Mouse (Mus musculus) lung, adult 18-20 months (tissue): ENCODE measurements at regions not wholly inside any gene's neighbourhood (a gene's known extent, or its start where the extent isn't known, plus 50 kb on each side); places are given as distances from the start of the nearest gene placed in this dataset.
A peak's percentile ranks its signal among the peaks of the same experiment; 100 is the strongest.

Experiments
- DNase-seq, 2 experiments: peaks; one replicate each; pipeline ENCODE4 v3.0.0; 2022; ENCODE audit warnings: mixed read lengths in 2 of 2

DNA sequence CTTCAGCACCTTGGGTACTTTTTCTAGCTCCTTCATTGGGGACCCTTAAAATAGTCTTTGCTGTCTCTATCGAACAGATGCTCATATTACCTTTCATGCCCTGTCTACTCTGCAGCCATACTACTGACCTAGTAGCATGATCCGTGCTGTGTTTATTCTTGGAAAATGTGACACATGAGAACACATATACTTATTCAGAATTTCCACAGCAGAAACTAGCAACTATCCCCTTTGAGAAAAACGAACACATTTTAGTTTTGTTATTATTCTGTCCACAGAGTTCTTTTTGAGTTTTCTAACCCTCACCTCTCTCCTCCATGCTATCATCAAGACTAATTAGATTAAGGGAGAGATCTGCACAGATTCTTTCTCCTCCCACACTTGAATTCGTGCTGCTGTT lies 341.6 kb upstream of the Actbl2 start:
- no peak for DNase-seq

DNA sequence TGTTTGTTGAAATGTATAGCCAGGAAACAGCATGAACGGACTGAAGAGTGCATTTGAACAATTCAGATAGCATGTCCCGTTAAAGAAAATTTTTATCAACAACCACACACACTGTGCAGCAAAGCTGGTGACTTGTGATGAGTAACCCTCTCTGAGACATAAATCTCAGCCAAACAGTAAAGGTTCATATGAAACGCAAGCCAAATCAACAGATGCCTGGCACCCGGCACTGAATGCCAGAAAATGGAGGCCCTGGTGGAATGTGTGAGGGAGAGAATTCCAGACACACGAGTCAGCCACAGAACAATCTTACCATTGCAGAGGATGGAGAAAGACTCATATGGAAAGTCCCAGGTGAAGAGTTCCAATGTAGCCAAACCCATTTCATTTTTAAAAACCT lies 341.1 kb upstream of the Actbl2 start:
- no peak for DNase-seq

DNA sequence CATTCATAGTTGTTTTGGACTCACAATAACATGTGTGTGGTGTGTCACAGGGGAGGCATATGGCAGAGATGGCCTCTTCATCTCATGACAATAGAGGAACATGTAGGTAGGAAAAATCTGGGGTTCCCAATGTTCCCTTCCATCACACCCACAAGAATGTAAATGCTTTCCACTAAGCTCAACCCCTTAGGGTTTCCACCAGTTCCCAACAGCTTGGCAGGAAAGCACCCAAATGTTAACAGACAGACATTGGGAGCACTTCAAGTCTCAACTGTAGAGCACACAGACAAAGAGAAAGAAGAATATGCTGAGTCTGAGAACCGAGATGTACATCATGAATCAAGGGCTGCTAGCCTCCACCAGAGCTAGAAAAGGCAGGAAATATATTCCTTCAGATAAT lies 339.7 kb upstream of the Actbl2 start:
- no peak for DNase-seq

DNA sequence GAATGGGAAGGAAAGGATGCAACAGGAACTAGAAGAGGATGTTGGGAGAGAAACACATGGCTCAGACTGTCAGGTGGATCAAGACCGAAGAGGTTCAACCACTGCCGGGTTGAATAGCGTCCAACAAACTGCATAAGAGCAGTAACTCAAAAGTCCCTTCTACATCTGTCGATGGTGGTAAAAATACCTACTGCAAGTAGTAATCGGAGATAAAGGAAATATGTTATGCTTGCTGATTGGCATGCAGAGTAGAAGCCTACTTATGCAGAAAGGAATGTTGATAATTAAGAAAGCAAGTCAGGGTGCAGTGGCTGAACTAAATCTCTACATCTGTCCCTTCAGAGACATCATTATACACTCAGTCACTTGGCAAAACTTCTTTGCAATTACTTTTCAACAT lies 330.9 kb upstream of the Actbl2 start:
- no peak for DNase-seq

DNA sequence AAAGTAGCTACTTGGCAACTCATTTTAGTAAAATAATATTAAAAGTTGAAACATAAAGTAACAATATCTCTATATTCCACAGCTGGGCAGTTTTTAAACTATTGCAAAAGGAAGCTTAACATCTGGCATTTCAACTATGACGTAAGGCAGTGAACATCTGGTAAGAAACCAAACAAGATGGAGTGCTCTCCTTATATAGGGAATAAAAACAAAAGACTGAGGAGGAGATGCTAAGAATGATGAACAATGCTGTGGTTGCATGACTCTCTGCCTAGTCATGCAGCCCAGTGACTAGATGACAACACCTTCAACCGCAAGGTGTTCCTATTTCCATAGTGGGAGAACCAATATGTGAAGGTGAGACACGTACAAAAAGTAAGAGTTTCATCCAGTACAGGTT lies 329.9 kb upstream of the Actbl2 start:
- no peak for DNase-seq

DNA sequence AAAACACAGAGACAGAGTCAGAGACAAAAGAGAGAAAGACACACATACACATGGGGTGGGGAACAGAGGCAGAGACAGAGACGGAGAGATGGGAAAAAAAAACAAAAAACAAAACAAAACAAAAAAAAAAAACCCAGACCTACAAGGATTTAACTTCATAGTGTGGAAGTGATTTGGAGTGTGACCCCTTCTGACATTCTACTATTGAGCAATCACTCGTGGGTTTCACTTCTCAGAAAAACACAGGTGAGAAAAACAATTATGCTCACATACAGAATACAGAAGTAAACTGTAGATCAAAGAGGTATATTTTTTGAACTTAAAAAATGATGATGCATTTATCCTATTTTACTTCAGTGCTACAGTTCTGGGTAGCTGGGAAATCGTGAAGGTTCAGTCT lies 326.7 kb upstream of the Actbl2 start:
- no peak for DNase-seq

DNA sequence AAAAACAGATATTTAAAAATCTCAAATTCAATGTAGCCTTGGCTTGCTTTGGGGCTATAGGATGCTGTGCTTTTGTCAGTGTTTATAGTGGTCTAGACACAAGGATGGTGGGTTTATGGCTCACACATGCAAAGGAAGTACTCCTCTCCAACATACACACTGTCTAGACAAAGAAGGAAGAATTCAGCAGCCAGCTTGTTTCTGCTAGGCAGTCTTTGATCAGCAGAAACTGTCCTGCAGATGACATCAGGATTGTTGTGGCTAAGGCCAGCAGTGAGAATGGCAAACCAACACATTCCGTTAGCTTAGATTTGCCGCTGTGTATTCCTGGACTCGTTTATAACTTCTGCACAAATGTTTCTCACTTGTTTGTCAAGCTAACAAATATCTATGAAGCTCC lies 325.9 kb upstream of the Actbl2 start:
- no peak for DNase-seq

DNA sequence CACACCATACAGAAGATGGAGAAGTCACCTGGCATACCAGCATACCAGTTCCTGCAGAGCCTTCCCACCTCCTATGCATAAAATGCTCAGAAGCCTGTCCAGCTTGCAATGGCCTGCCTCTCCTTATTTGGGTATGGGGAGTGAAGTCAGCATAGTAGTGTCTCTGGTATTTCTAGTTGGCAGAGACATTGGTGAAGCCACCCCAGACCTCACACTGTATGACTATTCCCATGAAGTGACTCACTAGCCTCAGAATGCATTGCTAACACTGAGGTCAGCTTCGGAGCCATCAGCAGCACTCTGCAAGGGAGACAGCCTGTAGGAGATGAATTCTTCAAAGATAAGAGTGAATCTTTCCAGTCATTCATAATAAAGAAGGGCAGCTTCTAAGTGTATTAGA lies 325.2 kb upstream of the Actbl2 start:
- DNase-seq: peak in 1 of 2 experiments; percentile 11

DNA sequence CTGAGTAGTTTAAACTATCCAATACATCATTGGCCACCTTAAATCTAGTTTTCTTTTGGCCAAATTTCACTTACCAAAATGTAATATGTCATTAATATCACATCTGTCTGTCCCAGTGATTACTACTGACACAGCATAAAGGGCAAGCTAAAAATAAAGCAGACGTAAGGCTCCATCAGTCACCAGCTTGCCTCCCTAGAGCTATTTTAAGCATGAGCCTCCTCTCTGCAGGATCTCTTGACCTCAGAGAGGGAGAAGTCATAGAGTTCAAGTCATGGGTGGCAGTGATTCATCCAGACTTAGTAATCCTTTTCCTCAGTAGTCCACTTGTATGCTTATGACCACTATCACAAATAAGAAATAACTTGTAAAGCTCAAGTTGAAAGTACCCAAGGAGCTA lies 313.2 kb upstream of the Actbl2 start:
- DNase-seq: no peak

DNA sequence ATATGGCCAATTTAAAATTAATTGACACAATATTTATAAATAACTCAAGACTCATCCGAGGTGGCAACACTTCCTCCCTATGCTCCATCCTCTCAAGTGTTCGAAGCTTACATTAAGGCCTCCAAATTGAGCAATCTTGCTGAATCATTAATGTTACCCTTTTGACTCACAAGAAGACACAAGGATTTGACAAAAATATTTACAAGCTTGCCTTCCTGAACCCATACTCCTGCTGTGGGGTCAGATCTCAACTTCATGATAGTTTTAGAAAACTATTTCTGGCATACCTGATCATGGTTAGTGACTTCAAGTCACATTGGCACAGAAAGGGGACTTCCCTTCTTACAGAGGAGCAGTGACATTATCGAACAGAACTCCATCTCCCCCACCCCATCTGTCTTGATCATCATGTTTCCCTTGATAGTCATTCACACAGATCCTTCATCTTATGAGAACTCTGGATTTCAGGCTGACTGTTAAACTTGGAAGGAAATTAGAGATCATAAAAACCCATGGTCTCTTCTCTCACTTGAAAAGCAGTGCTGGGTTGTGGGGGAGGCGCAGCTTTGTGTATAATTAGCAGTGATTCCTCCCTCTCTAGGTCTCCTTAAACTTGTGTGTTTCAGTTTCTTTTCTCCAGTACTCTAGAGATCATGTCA lies 311.7 kb upstream of the Actbl2 start:
- no peak for DNase-seq

DNA sequence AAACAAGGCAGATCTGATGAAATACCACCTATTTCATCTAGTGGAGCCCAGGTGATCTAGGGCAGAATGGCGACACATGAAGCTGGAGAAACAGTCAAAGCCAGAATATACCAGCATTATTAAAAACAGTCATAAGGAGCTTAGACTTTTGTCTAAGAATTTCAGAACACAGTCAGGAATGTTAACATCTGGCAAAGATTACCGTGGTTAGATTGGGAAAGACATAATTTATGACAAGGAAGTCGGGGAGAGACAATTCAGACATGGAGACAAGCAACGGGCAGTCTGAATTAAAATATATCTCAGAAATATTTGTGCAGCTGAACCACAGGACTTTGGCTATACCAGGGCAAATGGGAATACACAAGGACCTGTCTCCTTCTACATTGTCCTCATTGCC lies 310.8 kb upstream of the Actbl2 start:
- no peak for DNase-seq

DNA sequence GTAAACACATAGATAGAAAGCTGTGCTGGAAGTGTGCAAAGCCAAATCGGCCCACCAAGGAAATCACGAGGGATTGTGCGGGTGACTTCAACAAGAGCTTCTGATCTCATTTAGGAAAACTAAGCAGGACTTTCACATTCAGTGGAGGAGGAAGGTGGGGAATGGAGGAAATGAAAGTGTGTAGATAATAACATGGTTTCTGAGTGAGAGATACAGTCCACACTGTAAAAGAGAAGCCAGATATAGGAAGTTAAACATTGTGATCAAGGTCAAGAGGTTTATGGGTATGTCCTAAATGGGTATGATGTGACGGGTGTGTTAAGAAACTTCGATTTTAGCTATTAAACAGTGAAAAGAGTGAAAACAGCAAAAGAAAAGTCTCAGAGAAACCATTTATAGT lies 310.1 kb upstream of the Actbl2 start:
- no peak for DNase-seq

DNA sequence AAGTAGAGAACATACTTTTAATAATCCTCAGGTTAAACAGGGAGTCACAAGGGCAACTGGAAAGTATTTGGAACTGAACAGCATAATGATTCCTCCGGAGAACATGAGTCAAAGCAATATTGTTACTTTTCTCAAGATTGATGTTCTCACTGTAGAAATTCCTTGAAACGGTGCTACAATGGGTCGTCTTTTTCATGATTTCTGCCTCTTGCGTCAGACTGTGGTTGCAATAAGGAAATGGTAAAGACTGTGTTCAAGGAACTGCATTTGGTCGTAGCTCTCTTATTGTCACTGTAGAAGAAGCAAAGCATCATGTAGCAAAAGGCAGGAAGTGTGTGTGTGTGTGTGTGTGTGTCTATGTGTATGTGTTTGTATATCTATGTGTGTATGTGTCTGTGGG lies 294.6 kb upstream of the Actbl2 start:
- no peak for DNase-seq

DNA sequence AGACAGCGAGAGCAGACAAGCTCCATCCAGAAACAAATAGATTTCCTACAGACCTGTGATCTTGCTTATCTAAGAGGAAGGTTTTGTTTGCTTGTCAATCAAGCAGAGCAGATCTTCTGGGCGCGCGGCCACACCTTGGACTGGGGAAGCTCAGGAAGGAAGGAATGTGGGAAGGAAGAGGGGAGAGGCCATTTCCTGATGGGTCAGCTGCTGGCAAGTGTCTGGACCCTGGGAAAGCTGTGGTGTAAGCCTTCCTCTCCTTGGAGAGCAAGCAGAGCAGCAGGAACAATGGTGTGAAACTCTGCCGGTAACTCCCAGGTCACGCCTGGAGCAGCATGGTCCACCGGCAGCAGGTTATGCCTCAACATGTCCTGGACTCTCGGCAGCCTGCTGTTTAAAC lies 287.7 kb upstream of the Actbl2 start:
- peak; percentile 12 to 34 for DNase-seq

DNA sequence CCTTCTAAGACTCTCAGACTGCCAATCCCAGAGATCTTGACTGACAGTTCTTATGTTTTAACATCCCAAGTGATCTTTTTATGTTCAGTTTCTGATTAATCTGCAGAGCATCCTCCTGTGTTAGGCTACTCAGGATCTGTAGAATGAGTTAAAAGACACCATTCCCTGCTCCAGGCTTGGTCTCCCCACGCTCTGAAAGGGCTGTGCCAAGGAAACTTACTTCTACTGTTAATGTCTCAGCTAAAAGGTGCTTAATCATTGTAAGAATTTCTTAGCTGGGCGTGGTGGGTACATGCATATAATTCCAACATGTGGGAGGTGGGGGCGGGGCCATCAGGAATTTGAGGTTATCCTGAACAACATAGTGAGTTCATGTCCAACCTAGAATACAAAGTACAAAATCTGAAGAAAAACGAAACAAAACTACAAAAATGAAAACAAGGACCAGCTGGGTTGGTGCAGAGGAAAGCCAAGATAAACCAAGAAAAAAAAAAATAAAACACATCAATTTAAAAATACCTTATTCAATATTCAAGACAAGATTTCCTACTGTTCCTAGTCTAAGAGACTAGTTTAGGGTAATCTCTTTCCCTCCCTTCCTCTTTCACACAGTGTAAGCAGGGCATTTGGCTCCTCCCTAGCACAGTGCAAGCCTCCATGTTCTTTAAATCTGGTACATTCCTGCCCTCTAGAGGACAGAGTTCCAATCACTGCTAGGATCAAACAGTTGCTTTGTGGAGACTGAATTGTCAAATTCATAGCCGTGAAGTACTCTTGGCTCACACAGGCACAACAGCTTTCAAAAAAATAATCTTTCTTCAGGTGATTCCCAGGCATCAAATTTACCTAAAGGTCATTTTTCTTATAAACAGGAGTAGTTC lies 286.9 kb upstream of the Actbl2 start:
- peak; percentile 55 to 80 for DNase-seq

DNA sequence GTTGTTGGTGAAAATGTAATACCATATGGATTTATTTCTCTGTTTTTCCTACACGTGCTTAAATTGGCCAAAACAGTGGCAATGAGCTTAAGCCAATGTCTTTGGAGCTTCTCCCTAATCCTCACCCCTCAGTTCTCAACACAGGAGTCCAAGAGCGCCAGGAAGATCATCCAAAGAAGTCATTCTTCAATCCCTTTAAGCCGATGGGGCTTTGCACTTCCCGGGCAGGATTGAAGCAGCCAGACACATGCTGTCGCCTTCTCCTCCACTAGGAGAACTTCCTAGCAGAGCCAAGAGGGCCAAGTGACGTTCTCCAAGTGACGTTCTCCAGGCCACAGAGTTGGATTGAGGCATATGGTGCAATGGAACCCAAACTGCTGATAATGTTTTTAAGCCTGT lies 286.3 kb upstream of the Actbl2 start:
- DNase-seq: peak; percentile 10 to 18

DNA sequence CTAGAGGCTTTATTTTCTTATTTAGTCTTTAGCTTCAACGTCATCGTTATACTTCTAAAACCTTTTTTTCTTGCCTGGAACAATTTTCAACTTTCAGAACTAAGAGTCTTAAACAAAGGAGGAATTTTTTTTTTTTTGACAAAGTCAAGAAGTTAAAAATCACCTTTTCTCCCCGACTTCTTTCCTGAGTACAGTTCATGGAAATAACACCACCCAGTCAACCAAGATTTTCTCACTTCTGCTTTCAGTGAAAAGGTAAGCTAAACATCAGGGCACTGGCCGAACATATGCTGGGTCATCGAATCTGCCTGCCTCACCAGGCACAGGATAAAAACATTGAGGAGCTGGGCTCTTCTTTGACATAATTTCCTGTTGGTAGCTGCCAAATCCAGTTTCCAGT lies 277.4 kb upstream of the Actbl2 start:
- DNase-seq: no peak

DNA sequence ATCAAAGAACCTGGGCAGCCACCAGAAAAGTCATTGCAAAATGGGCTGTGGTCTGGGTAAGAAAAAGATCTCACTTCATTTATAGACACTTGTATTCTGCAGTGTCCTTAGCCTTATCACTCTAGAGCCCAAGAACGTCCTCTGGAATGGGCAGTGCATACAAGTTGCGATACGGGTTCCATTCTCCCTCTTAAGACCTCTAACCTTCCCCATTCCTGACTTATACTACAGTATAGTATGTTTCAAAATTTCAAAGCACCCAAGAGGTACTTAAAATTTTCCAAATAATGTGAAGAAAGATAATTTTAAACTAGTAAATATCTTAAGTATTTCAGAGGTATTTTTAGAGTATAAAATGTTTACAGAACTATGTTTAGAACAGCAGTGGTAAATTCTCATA lies 276.8 kb upstream of the Actbl2 start:
- peak in 1 of 2 experiments; percentile 4 for DNase-seq

DNA sequence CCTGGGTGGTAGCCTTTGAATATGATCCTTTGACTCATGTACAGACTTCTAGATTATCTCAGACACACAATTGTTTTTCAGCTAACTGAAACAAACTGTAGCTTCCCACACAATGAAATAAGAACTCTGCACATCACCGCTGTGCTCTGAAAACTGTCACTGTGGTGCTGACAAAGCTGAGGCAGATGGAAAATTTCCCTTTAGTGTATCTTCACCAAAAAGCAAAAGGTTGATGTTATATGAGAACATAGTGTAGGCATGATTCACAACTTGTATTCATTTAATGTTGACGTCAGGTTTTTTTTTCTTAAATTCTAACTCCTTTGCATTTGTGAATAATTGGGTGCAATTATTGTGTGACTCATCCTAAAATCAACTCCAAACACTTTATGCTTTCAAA lies 264.1 kb upstream of the Actbl2 start:
- no peak for DNase-seq

DNA sequence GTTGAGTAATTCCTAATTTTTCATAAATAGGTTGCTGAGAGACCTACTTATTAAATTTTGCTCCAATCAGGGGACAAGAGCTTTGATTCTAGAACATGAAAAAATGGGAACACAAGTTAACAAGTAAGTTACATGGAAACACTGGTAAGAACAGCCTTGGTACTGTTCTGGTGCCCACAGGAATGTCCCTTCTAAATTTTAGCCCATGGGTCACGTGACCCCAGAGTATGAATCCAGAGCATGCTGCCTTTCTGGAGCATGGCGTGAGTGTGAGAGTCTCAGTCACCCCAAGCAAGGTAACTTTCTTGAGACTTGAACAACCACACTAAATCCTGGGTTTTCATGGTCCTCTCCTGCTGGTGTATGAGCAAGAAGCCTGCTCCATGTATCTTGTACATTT lies 263.7 kb upstream of the Actbl2 start:
- no peak for DNase-seq

DNA sequence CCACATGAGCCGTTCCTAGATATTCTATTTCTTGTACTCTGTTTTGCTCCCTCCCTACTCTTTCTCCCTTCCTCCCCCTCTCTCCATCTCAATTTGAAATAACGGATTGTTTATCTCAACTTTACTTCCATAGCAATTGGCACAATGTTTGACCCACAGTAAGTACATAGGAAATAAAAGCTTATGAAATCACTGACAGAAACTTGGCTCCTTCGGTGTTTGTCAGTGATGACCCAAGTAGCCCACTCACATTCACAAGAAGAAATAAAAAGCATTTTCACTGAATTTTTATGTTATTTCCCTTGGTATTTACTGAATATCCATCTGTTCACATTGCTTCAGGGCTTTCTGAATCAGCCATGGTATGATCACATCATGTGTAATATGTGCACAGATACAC lies 260.2 kb upstream of the Actbl2 start:
- no peak for DNase-seq

DNA sequence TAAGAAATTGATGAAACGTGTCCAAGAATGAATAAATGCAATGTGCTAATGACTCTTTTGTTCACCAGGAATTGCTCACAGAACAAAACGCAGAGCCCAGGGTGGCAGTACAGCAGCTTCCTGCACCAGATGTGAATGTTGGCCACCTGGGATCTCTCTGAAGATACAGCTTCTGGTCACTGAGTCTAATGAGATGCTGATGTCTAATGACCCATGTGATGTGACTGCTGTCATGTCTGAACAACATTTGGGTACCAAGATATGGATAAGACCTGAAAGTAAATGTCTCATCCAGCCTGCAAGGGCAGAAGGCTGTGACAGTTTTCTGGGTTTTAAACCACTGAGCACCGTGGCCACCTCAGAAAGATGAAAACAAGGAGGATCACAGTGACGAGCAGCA lies 252.1 kb upstream of the Actbl2 start:
- DNase-seq: no peak

DNA sequence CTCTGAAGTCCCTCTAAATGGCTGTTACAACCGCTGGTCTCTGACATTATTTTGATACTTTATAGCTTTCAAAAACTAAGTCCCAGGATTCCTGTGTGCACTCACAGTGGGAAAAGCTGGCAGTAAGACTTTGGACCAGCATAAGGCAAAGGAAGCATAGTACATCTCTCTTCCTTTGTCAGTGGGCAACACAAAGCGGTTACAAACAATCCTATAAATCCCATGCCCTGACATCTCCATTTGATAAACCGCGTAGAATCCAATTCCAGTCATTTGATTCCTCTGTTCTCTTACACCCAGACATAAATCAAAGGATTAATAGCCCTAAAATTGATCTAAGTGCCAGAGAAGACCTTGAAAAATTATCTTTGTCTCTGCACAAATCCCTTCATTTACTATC lies 240.7 kb upstream of the Actbl2 start:
- no peak for DNase-seq

DNA sequence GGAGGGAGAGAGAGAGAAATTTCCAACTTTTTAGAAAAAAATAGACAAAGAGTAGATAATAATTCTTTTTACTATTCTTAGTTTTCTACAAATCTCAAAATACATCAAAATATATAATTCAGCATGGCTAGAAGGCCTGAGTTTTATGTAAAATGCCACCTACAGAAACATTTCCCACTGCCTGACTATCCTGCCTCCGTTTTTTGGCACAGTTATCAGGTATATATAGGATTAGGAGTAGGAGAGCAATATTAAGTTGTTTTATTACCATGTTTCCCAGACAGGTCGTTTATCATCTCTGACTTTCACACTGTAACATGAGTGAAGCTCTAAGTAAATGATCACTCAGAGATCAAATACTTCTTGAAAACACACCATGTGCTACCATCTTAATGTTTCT lies 224.7 kb upstream of the Actbl2 start:
- no peak for DNase-seq

DNA sequence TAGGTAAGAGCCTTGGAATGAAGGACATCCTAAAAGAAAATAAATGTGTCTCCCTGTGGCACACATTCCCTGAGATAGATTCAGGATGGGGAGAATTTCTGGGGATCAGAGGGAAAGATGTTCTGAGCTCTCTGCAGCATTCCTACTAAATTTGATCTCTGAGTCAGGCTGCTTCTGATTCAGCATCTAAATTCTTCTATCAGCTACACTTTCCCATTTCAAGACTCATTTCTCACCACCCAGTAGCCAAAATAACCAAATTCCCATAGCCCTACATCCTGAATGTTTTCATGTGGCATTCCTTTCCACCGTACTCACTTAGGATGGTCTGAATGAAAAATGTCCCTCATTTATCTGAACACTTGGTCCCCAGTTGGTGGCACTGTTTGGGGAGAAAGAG lies 223.2 kb upstream of the Actbl2 start:
- no peak for DNase-seq
